Mouse (Mus musculus) testis, postnatal 10 days (tissue): ENCODE data around the gene Sufu.
A peak's percentile ranks its signal among the peaks of the same experiment; 100 is the strongest.

Experiments used
- DNase-seq: peaks from one replicate; pipeline ENCODE4 v3.0.0; 2021; ENCODE audit warnings: low spot score

Sufu gene

GRCm38 (mm10) chr19:46396686-46397435, at the start of gene Sufu:
TSS of gene Sufu (plus strand) at chr19:46396896.
- peak; percentile 99 for DNase-seq

GRCm38 (mm10) chr19:46347146-46347545, 49.5 kb upstream of the Sufu start:
- DNase-seq, result no peak

GRCm38 (mm10) chr19:46347936-46348668, 48.6 kb upstream of the Sufu start:
- no peak for DNase-seq

- DNase-seq, result peak; percentile 84
Observed at GRCm38 (mm10) chr19:46348761-46349458, 47.8 kb upstream of the Sufu start.

GRCm38 (mm10) chr19:46349550-46349949, 47.1 kb upstream of the Sufu start:
- no peak for DNase-seq

- DNase-seq, result no peak
Observed at GRCm38 (mm10) chr19:46350168-46350932, 46.3 kb upstream of the Sufu start, which contains the start of gene 2310034G01Rik. TSS of gene 2310034G01Rik (minus strand) at chr19:46350302.

GRCm38 (mm10) chr19:46356701-46357138, 40.0 kb upstream of the Sufu start:
- DNase-seq, result peak; percentile 87

GRCm38 (mm10) chr19:46357344-46358280, 39.1 kb upstream of the Sufu start:
- no peak for DNase-seq

- DNase-seq, result no peak
Observed at GRCm38 (mm10) chr19:46358381-46358780, 38.3 kb upstream of the Sufu start.

GRCm38 (mm10) chr19:46362104-46362503, 34.6 kb upstream of the Sufu start:
- no peak for DNase-seq

GRCm38 (mm10) chr19:46363294-46364009, 33.2 kb upstream of the Sufu start:
- no peak for DNase-seq

- no peak for DNase-seq
Observed at GRCm38 (mm10) chr19:46367798-46368590, 28.7 kb upstream of the Sufu start.

- DNase-seq, result peak; percentile 75
Observed at GRCm38 (mm10) chr19:46369204-46369603, 27.5 kb upstream of the Sufu start.

- no peak for DNase-seq
Observed at GRCm38 (mm10) chr19:46374477-46375088, 22.1 kb upstream of the Sufu start.

- DNase-seq, result no peak
Observed at GRCm38 (mm10) chr19:46375489-46375888, 21.2 kb upstream of the Sufu start.

GRCm38 (mm10) chr19:46375891-46376290, 20.8 kb upstream of the Sufu start:
- DNase-seq, result no peak

- DNase-seq, result no peak
Observed at GRCm38 (mm10) chr19:46382275-46382674, 14.4 kb upstream of the Sufu start.

- DNase-seq, result no peak
Observed at GRCm38 (mm10) chr19:46389872-46390271, 6.8 kb upstream of the Sufu start.

GRCm38 (mm10) chr19:46392018-46392417, 4.7 kb upstream of the Sufu start:
- no peak for DNase-seq
